Mouse (Mus musculus) heart, adult 2 months (tissue): Measurements from ENCODE around the gene Gm45716. TPM values are rescaled to one million over a fixed set of nuclear protein-coding genes. Genes with fewer than 3 reads are reported as not detected.
"Not testable (repeated sequence)": the region's sequence is repeated elsewhere in the genome, so short reads cannot be mapped to it uniquely, and the experiment has no call there.

Source experiments
- DNase-seq, 2 experiments: peaks; one replicate each; pipeline ENCODE4 v3.0.0; 2021
- H3K27ac ChIP-seq: fragments of 200-600 bp; 2 replicates; pipeline ENCODE4 v1.8.1; 2022
- H3K27me3 ChIP-seq: fragments of 200-500 bp; 2 replicates; pipeline ENCODE4 v1.6.1; 2012; ENCODE audit warnings: mild to moderate bottlenecking, low read length, inconsistent platforms, mixed read lengths; ENCODE audit not compliant: control insufficient read depth, insufficient read depth
- H3K36me3 ChIP-seq: fragments of 200-500 bp; 2 replicates; pipeline ENCODE4 v1.6.1; 2012; ENCODE audit warnings: low read length, inconsistent platforms; ENCODE audit not compliant: control insufficient read depth, insufficient read depth
- H3K4me1 ChIP-seq: fragments of 200-500 bp; 2 replicates; pipeline ENCODE4 v1.6.1; 2011; ENCODE audit warnings: low read length; ENCODE audit not compliant: control insufficient read depth, insufficient read depth
- H3K4me3 ChIP-seq: fragments of 200-600 bp; 2 replicates; pipeline ENCODE4 v1.8.1; 2022
- H3K79me2 ChIP-seq: fragments of 200-500 bp; replicated peaks from 2 replicates; pipeline ENCODE4 v1.6.1; 2012; ENCODE audit warnings: mild to moderate bottlenecking, inconsistent platforms, low read length, moderate library complexity, mixed read lengths; ENCODE audit not compliant: control insufficient read depth, insufficient read depth
- H3K9ac ChIP-seq: fragments of 200-500 bp; 2 replicates; pipeline ENCODE4 v1.6.1; 2012; ENCODE audit warnings: low read depth, mild to moderate bottlenecking, control low read depth, inconsistent platforms, low read length, mixed read lengths
- CTCF ChIP-seq: fragments of 200-600 bp; IDR thresholded peaks from 2 replicates; pipeline ENCODE4 v1.8.1; 2022; ENCODE audit warnings: antibody characterized with exemption, mild to moderate bottlenecking, moderate library complexity
- EP300 ChIP-seq: fragments of 200-500 bp; IDR thresholded peaks from 2 replicates; pipeline ENCODE4 v1.6.1; 2011; ENCODE audit warnings: low read depth, low read length, control low read depth; ENCODE audit not compliant: insufficient read depth
- POLR2A ChIP-seq: fragments of 200-500 bp; IDR thresholded peaks from 2 replicates; pipeline ENCODE4 v1.6.1; 2011; ENCODE audit warnings: mild to moderate bottlenecking, low read depth, low read length, control low read depth; ENCODE audit not compliant: insufficient read depth
- WGBS: fragments of 180-500 bp; shearing (Covaris S2); methylation state at CpG from one replicate; pipeline ENCODE4 v1.1.7; 2018; 5-methylcytosine and 5-hydroxymethylcytosine counted together
- intact Hi-C: fragments of 180-260 bp; cut with DNase I; formaldehyde crosslinking; loops from one replicate; pipeline ENCODE4 v1.15.1; 2025
- polyA plus RNA-seq: library from polyadenylated mRNA; depleted of rRNA; stranded (reverse); fragments of >200 nt; gene quantifications from 2 replicates; pipeline ENCODE4 v1.2.3, GENCODE M21; 2012
- total RNA-seq, 2 experiments: library from RNA; stranded (reverse); gene quantifications; 2 replicates each; pipeline ENCODE4 v1.2.3; 2021

Gene Gm45716
- total and polyA plus RNA-seq, 3 experiments = 3.9 to 8.1 (median 7.5) TPM

DNA sequence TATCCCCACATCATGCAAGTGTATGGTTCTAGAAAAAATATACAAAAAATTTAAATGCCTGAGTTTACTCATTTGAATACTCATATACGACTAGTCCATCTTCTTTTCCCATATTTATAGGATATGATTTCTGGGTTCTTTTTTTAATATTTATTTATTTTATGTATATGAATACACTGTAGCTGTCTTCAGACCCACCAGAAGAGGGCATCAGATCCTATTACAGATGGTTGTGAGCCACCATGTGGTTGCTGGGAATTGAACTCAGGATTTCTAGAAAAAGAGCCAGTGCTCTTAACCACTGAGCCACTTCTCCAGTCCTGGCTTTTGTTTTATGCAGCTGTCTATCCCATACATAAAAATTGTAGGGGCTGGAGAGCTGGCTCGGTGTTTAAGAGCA is 94.5 kb downstream of the Gm45716 start:
- H3K27me3 ChIP-seq, H3K79me2 ChIP-seq, H3K27ac ChIP-seq, H3K4me1 ChIP-seq, intact Hi-C loops, H3K4me3 ChIP-seq, H3K36me3 ChIP-seq, DNase-seq, H3K9ac ChIP-seq: not testable (repeated sequence)
- TF ChIP-seq CTCF = peak; percentile 40
- 92% methylated on average over 2 of the region's 2 CpGs for WGBS

DNA sequence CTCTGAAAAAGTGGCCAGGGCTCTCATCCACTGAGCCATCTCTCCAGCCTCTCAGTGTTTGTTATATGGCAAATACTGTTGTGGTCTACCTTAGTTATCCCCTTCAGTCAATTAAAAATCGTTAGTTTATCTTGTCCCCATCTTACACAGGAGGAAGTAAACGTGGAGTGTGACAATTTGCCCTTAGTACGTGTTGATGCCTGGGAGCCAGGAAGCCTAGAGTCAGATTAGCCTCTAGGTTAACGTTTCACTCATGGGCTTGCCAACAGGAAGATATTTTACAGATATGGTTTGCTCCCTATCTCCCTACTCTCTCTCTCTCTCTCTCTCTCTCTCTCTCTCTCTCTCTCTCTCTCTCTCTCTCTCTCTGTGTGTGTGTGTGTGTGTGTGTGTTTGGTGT is 95.7 kb downstream of the Gm45716 start:
- no peak for DNase-seq
- 15% methylated on average over 4 of the region's 4 CpGs for WGBS
- no peak for TF ChIP-seq POLR2A
- TF ChIP-seq CTCF = no peak
- TF ChIP-seq EP300 = no peak
- Histone ChIP-seq H3K79me2 (no peaks in the 10 kb centered on the region), H3K27ac (no peak overlapping the region), H3K9ac (no peak overlapping the region), H3K4me1 (no peaks in the 10 kb centered on the region), H3K4me3 (no peak overlapping the region), H3K36me3 (no peaks in the 10 kb centered on the region), H3K27me3 (no peaks in the 10 kb centered on the region)
- intact Hi-C loops = no loop called here

- no peak for DNase-seq
- no peaks in the 10 kb centered on the region for H3K27me3 ChIP-seq
- no peak for TF ChIP-seq CTCF
- TF ChIP-seq POLR2A = no peak
- no peak for TF ChIP-seq EP300
- H3K4me1 ChIP-seq = no peaks in the 10 kb centered on the region
- H3K36me3 ChIP-seq = no peaks in the 10 kb centered on the region
- H3K27ac ChIP-seq = no peak overlapping the region
- H3K79me2 ChIP-seq = no peaks in the 10 kb centered on the region
- intact Hi-C loops = no loop called here
- WGBS = 70% methylated on average over 6 of the region's 6 CpGs
- H3K9ac ChIP-seq = no peak overlapping the region
- no peak overlapping the region for H3K4me3 ChIP-seq
These were observed 96.1 kb downstream of the Gm45716 start for GRCm38 (mm10) chr11:90283601-90284000.

GRCm38 (mm10) chr11:90284079-90284478 is 96.6 kb downstream of the Gm45716 start:
- intact Hi-C loops = no loop called here
- no peak overlapping the region for H3K27ac ChIP-seq

DNA sequence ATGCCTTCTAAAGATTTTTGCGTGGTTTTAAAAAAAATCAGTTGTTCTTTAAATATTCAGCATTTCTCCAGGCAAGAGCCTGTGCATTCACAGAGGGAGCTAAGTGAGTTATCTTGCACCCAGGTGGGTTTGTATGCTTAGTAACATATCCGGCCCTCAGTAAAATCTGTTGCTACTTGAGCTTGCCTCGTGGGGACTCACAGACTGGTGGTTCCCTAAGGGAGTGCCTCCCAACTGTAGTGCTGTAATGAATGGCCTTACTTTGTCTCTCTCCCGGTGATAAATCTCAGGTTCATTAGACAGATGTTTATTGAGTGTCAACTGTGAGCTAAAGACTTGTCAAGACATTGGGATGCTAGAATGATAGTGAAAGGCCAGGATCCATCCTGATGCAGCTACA is 97.1 kb downstream of the Gm45716 start:
- intact Hi-C loops = no loop called here
- DNase-seq = no peak
- 69% methylated on average over 4 of the region's 4 CpGs for WGBS
- no peak for TF ChIP-seq EP300
- TF ChIP-seq POLR2A = no peak
- TF ChIP-seq CTCF = no peak
- Histone ChIP-seq H3K27me3 (no peaks in the 10 kb centered on the region), H3K27ac (no peak overlapping the region), H3K4me3 (no peak overlapping the region), H3K4me1 (no peaks in the 10 kb centered on the region), H3K36me3 (no peaks in the 10 kb centered on the region), H3K79me2 (no peaks in the 10 kb centered on the region), H3K9ac (no peak overlapping the region)

More at GRCm38 (mm10) chr11:90284079-90284478, 96.6 kb downstream of the Gm45716 start:
- H3K27me3 ChIP-seq = no peaks in the 10 kb centered on the region
- no peaks in the 10 kb centered on the region for H3K79me2 ChIP-seq
- no peak overlapping the region for H3K9ac ChIP-seq
- no peak for DNase-seq
- H3K4me1 ChIP-seq = no peaks in the 10 kb centered on the region
- no peak for TF ChIP-seq CTCF
- no peak for TF ChIP-seq EP300
- TF ChIP-seq POLR2A = no peak
- no peak overlapping the region for H3K4me3 ChIP-seq
- no peaks in the 10 kb centered on the region for H3K36me3 ChIP-seq
- 53% methylated on average over 2 of the region's 2 CpGs for WGBS

- no peaks in the 10 kb centered on the region for H3K36me3 ChIP-seq
- DNase-seq = no peak
- H3K27ac ChIP-seq = no peak overlapping the region
- no peak for TF ChIP-seq POLR2A
- no peak for TF ChIP-seq EP300
- TF ChIP-seq CTCF = no peak
- H3K79me2 ChIP-seq = no peaks in the 10 kb centered on the region
- H3K9ac ChIP-seq = no peak overlapping the region
- no peaks in the 10 kb centered on the region for H3K4me1 ChIP-seq
- no peak overlapping the region for H3K4me3 ChIP-seq
- H3K27me3 ChIP-seq = no peaks in the 10 kb centered on the region
- WGBS = 72% methylated on average over 6 of the region's 6 CpGs
- intact Hi-C loops = no loop called here
These were observed 99.2 kb downstream of the Gm45716 start for GRCm38 (mm10) chr11:90286550-90287154.
